Mouse (Mus musculus): Measurements from ENCODE around the gene Bdkrb2. TPM values are rescaled to one million over a fixed set of nuclear protein-coding genes. Genes with fewer than 3 reads are reported as not detected.

The Bdkrb2 gene
- total and polyA plus RNA-seq, 3 experiments: 0.01 to 0.05 TPM; not detected in 1

DNA sequence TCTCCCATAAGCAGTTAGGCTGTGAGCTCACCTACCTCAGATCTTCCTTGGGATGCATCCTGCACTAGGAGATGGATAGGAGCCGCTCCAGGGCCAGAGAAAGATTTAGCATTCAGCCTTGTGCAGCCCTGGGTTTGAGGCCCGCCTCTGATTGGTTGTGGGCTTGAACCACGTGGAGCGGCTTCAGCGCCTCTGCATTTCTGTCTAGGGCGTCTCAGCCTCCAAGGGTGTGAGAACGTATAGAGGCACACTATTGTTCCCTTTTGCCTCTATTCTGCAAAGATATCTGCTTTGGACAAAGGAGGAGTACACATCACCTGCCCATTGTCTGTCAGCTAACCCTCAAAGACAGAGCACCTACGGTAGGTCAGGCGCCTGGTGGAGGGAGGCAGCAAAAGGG lies 19.5 kb downstream of the Bdkrb2 start:
- DNase-seq (ENCODE audit: low spot score): no peak
- Histone ChIP-seq H3K4me3 (ENCODE audit: low read depth, low read length) (no peak overlapping the region), H3K9me3 (replicated peaks) (no peaks in the 10 kb centered on the region), H3K27me3 (ENCODE audit: insufficient read depth, low read length) (peaks cover 6% of the 10 kb centered on the region; the same call in 1 of the 2 replicates), H3K36me3 (replicated peaks) (no peaks in the 10 kb centered on the region), H3K4me1 (ENCODE audit: insufficient read depth, low read depth, low read length) (peaks cover 21% of the 10 kb centered on the region)
- TF ChIP-seq TAL1 (conservative IDR thresholded peaks at IDR 0.05; ENCODE audit: low read depth, low read length) (no peak), CTCF (IDR thresholded peaks at IDR 0.05; ENCODE audit: low read depth, low read length) (no peak), GATA1 (IDR thresholded peaks at IDR 0.05; ENCODE audit: borderline replicate concordance, low read length) (no peak), POLR2AphosphoS5 (IDR thresholded peaks at IDR 0.05; ENCODE audit: insufficient replicate concordance, low read depth, low read length) (no peak), GATA2 (IDR thresholded peaks at IDR 0.05; ENCODE audit: borderline replicate concordance, low read depth, low read length) (no peak)
- ATAC-seq (ENCODE audit: extremely low read depth, insufficient number of reproducible peaks, low FRiP score, poor library complexity, severe bottlenecking): no peak

DNA sequence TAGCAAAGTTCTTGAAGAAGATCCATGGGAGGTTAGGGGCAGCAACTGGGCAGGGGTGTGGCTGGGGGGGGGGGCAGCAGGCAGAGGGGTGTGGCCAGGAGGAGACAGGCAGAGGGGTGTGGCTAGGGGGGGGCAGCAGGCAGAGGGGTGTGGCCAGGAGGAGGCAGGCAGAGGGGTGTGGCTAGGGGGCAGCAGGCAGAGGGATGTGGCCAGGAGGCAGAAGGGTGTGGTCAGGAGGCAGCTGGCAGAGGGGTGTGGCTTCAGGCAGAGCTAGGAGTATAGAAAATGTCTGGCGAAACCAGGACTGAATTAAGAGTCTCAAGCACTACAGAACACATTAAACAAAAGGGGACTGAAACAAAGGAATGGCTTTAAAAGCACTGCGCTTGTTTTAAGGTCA lies 20.5 kb downstream of the Bdkrb2 start:
- peak; percentile 54 for DNase-seq (ENCODE audit: low spot score)
- Histone ChIP-seq H3K36me3 (replicated peaks) (no peaks in the 10 kb centered on the region), H3K27me3 (ENCODE audit: insufficient read depth, low read length) (peaks cover 8% of the 10 kb centered on the region; the same call in 1 of the 2 replicates), H3K4me1 (ENCODE audit: insufficient read depth, low read depth, low read length) (peaks cover 21% of the 10 kb centered on the region), H3K4me3 (ENCODE audit: low read depth, low read length) (no peak overlapping the region), H3K9me3 (replicated peaks) (no peaks in the 10 kb centered on the region)
- TF ChIP-seq CTCF (IDR thresholded peaks at IDR 0.05; ENCODE audit: low read depth, low read length) (no peak), TAL1 (conservative IDR thresholded peaks at IDR 0.05; ENCODE audit: low read depth, low read length) (no peak), POLR2AphosphoS5 (IDR thresholded peaks at IDR 0.05; ENCODE audit: insufficient replicate concordance, low read depth, low read length) (no peak), GATA1 (IDR thresholded peaks at IDR 0.05; ENCODE audit: borderline replicate concordance, low read length) (no peak), GATA2 (IDR thresholded peaks at IDR 0.05; ENCODE audit: borderline replicate concordance, low read depth, low read length) (no peak)
- ATAC-seq (ENCODE audit: extremely low read depth, insufficient number of reproducible peaks, low FRiP score, poor library complexity, severe bottlenecking): peak; percentile 84

DNA sequence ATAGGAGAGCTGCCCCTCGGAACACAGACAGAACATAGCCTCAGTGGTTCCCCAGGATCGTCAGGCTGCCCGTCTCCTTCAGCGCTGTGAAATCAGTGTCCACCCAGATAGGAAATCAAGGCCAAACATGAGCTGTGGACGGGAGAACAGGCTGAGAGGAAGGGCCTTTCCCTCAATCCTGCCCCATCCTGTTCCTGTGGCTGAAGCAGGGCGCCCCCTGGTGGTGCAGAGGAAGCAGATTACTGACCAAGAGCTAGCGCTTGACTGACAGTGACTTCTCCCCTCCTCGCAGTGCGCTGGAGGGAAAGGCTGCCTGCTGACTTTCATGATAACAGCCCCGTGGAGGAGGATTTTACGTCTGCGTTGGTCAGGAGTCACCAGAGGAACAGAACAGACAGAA lies 21.8 kb downstream of the Bdkrb2 start:
- DNase-seq (ENCODE audit: low spot score) (peak; percentile 44), ATAC-seq (ENCODE audit: extremely low read depth, insufficient number of reproducible peaks, low FRiP score, poor library complexity, severe bottlenecking) (no peak; the same call in 1 of the 2 replicates)
- Histone ChIP-seq H3K4me1 (ENCODE audit: insufficient read depth, low read depth, low read length) (peaks cover 21% of the 10 kb centered on the region), H3K9me3 (replicated peaks) (no peaks in the 10 kb centered on the region), H3K4me3 (ENCODE audit: low read depth, low read length) (no peak overlapping the region), H3K36me3 (replicated peaks) (no peaks in the 10 kb centered on the region), H3K27me3 (ENCODE audit: insufficient read depth, low read length) (peaks cover 8% of the 10 kb centered on the region; the same call in 1 of the 2 replicates)
- peak; percentile 81 for TF ChIP-seq CTCF (IDR thresholded peaks at IDR 0.05; ENCODE audit: low read depth, low read length)
- no peak for TF ChIP-seq POLR2AphosphoS5 (IDR thresholded peaks at IDR 0.05; ENCODE audit: insufficient replicate concordance, low read depth, low read length)
- no peak for TF ChIP-seq TAL1 (conservative IDR thresholded peaks at IDR 0.05; ENCODE audit: low read depth, low read length)
- no peak for TF ChIP-seq GATA2 (IDR thresholded peaks at IDR 0.05; ENCODE audit: borderline replicate concordance, low read depth, low read length)
- no peak for TF ChIP-seq GATA1 (IDR thresholded peaks at IDR 0.05; ENCODE audit: borderline replicate concordance, low read length)

DNA sequence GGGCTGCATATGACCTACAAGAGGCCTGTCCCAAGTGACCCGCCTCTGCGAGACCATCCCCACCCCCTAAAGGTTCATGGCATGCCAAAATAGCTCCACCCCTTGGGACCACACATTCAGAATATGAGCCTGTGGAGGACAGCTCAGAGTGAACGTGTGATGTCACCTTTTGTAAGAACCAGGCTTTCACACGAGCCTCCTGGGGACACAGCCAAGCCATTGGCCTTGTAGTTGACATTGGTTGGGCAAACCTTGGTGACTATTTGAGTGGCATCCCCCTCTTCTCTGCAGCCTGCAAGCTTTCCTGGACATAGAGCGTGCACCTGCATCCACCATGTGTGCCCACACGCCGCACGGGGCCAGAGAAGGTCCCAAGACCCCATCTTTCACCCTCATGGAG lies 24.5 kb downstream of the Bdkrb2 start:
- Histone ChIP-seq H3K27me3 (ENCODE audit: insufficient read depth, low read length) (peaks cover 12% of the 10 kb centered on the region; the same call in 1 of the 2 replicates), H3K36me3 (replicated peaks) (no peaks in the 10 kb centered on the region), H3K4me3 (ENCODE audit: low read depth, low read length) (no peak overlapping the region), H3K9me3 (replicated peaks) (no peaks in the 10 kb centered on the region), H3K4me1 (ENCODE audit: insufficient read depth, low read depth, low read length) (peaks cover 21% of the 10 kb centered on the region)
- ATAC-seq (ENCODE audit: extremely low read depth, insufficient number of reproducible peaks, low FRiP score, poor library complexity, severe bottlenecking) (no peak), DNase-seq (ENCODE audit: low spot score) (no peak)
- no peak for TF ChIP-seq GATA2 (IDR thresholded peaks at IDR 0.05; ENCODE audit: borderline replicate concordance, low read depth, low read length)

DNA sequence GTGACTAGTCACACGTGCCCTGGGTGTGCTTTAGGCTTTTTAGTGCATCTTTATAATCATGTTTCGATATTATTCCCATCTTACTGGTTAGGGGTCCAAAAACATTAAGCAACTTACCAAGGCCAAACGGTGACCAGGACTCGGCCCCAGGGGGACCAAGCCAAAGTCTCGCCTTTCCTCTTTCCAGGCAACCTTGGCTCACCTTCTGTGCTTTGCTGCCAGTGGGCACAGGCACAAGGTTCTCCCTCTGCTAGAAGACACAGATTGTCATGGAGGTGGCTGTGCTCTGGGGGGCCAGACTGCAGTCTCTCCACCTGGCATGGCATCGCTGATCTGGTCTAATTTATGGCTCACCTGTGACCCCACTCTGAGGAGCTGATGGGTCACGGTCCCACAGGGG lies 27.8 kb downstream of the Bdkrb2 start:
- Histone ChIP-seq H3K4me3 (ENCODE audit: low read depth, low read length) (no peak overlapping the region), H3K4me1 (ENCODE audit: insufficient read depth, low read depth, low read length) (no peaks in the 10 kb centered on the region), H3K36me3 (replicated peaks) (no peaks in the 10 kb centered on the region), H3K27me3 (ENCODE audit: insufficient read depth, low read length) (peaks cover 12% of the 10 kb centered on the region; the same call in 1 of the 2 replicates), H3K9me3 (replicated peaks) (no peaks in the 10 kb centered on the region)
- ATAC-seq (ENCODE audit: extremely low read depth, insufficient number of reproducible peaks, low FRiP score, poor library complexity, severe bottlenecking) (no peak), DNase-seq (ENCODE audit: low spot score) (no peak)
- TF ChIP-seq POLR2AphosphoS5 (IDR thresholded peaks at IDR 0.05; ENCODE audit: insufficient replicate concordance, low read depth, low read length) (no peak), GATA2 (IDR thresholded peaks at IDR 0.05; ENCODE audit: borderline replicate concordance, low read depth, low read length) (no peak), GATA1 (IDR thresholded peaks at IDR 0.05; ENCODE audit: borderline replicate concordance, low read length) (no peak), CTCF (IDR thresholded peaks at IDR 0.05; ENCODE audit: low read depth, low read length) (no peak), TAL1 (conservative IDR thresholded peaks at IDR 0.05; ENCODE audit: low read depth, low read length) (no peak)

DNA sequence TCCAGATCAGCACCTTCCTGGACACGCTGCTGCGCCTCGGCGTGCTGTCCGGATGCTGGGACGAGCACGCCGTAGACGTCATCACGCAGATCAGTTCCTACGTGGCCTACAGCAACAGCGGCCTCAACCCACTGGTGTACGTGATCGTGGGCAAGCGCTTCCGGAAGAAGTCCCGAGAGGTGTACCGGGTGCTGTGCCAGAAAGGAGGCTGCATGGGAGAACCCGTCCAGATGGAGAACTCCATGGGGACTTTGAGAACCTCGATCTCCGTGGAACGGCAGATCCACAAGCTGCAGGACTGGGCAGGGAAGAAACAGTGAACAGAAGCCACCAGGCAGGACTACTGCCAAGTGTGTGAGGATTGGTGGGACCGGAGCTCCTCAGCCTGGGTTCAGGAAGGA lies 29.3 kb downstream of the Bdkrb2 start:
- Histone ChIP-seq H3K36me3 (replicated peaks) (no peaks in the 10 kb centered on the region), H3K4me3 (ENCODE audit: low read depth, low read length) (no peak overlapping the region), H3K4me1 (ENCODE audit: insufficient read depth, low read depth, low read length) (no peaks in the 10 kb centered on the region), H3K9me3 (replicated peaks) (no peaks in the 10 kb centered on the region), H3K27me3 (ENCODE audit: insufficient read depth, low read length) (peaks cover 7% of the 10 kb centered on the region; the same call in 1 of the 2 replicates)
- DNase-seq (ENCODE audit: low spot score) (no peak), ATAC-seq (ENCODE audit: extremely low read depth, insufficient number of reproducible peaks, low FRiP score, poor library complexity, severe bottlenecking) (no peak)
- no peak for TF ChIP-seq POLR2AphosphoS5 (IDR thresholded peaks at IDR 0.05; ENCODE audit: insufficient replicate concordance, low read depth, low read length)
- no peak for TF ChIP-seq TAL1 (conservative IDR thresholded peaks at IDR 0.05; ENCODE audit: low read depth, low read length)
- TF ChIP-seq GATA2 (IDR thresholded peaks at IDR 0.05; ENCODE audit: borderline replicate concordance, low read depth, low read length): no peak
- TF ChIP-seq GATA1 (IDR thresholded peaks at IDR 0.05; ENCODE audit: borderline replicate concordance, low read length): no peak
- no peak for TF ChIP-seq CTCF (IDR thresholded peaks at IDR 0.05; ENCODE audit: low read depth, low read length)
